Mouse (Mus musculus) heart, embryonic 10.5 days (tissue): ENCODE data around the gene Rnf111. TPM values are rescaled to one million over a fixed set of nuclear protein-coding genes. Genes with fewer than 3 reads are reported as not detected.

Experiments
- DNase-seq: peaks from one replicate; pipeline ENCODE4 v3.0.0-alpha.2; 2017; ENCODE audit warnings: low spot score
- H3K27ac ChIP-seq: fragments of 300-500 bp; sonication (generic); 2 replicates; pipeline ENCODE4 v1.5.1; 2016; ENCODE audit warnings: mild to moderate bottlenecking
- H3K27me3 ChIP-seq: fragments of 300-500 bp; sonication (generic); 2 replicates; pipeline ENCODE4 v1.6.1; 2016; ENCODE audit warnings: mild to moderate bottlenecking; ENCODE audit not compliant: poor library complexity, insufficient read depth, severe bottlenecking
- H3K36me3 ChIP-seq: fragments of 300-500 bp; sonication (generic); 2 replicates; pipeline ENCODE4 v1.6.1; 2016; ENCODE audit warnings: mild to moderate bottlenecking, moderate library complexity
- H3K4me1 ChIP-seq: fragments of 300-500 bp; sonication (generic); 2 replicates; pipeline ENCODE4 v1.6.1; 2016; ENCODE audit warnings: mild to moderate bottlenecking
- H3K4me3 ChIP-seq: fragments of 300-500 bp; sonication (generic); 2 replicates; pipeline ENCODE4 v1.5.1; 2016; ENCODE audit warnings: mild to moderate bottlenecking, moderate library complexity
- H3K9me3 ChIP-seq: fragments of 300-500 bp; sonication (generic); 2 replicates; pipeline ENCODE4 v1.6.1; 2016; ENCODE audit warnings: mild to moderate bottlenecking, moderate library complexity
- WGBS: fragments of 180-500 bp; shearing (Covaris S2); methylation state at CpG from one replicate; pipeline ENCODE4 v1.1.7; 2016; 5-methylcytosine and 5-hydroxymethylcytosine counted together
- microRNA-seq: library from miRNA; unstranded; fragments of <30 nt; microRNA quantifications from one replicate; pipeline ENCODE4, GENCODE M21; 2017
- polyA plus RNA-seq: library from polyadenylated mRNA; unstranded; fragments of >200 nt; fragmentation: Nextera tagmentation; extraction: Ambion mirVana; gene quantifications from 2 replicates; pipeline ENCODE4 v1.2.1, GENCODE M21; 2016

Gene Rnf111
- polyA plus RNA-seq, 1 experiment from 2014 or later, result 31.7 TPM

DNA sequence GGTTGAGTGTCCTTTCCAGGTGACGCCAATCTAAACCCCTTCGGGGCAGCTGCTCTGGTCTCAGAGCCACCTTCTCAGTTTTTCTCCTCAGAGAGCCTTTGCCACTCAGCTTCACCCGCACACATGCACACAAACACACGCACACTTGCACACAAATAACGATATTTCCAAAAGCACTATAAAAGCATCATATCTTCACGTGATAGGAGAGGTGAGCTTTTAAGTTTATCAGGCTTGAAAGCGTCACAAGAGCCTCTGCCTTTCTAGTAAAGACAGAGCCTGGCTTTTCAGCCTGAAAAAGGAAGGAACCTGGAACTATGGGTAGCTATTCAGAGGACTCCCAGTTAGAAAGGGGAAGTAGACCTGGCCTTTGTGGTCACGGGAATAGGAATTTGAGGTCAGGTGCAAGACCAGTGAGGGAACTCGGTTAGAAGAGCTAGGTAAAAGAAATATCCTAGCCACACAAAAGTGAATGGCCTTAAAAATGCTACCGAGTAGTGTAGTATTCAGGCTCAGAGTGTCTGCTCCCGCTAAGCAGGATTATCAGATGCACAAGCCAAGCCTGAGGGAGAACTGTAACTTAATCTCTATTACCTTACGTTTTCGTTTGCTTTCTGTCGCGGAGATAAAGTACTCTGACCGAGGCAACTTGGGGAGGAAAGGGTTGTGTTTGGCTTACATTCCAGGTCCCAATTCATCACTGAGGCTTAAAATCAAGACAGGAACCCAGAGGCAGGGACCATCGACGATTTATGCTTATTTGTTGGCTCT lies 118.4 kb downstream of the Rnf111 start:
- DNase-seq, result no peak
- no peaks in the 10 kb centered on the region for H3K4me1 ChIP-seq
- no peak overlapping the region for H3K4me3 ChIP-seq
- peaks cover 39% of the 10 kb centered on the region for H3K36me3 ChIP-seq
- H3K9me3 ChIP-seq, result no peaks in the 10 kb centered on the region
- H3K27ac ChIP-seq, result no peak overlapping the region
- H3K27me3 ChIP-seq, result no peaks in the 10 kb centered on the region
- 79% methylated on average over 18 of the region's 18 CpGs for WGBS

DNA sequence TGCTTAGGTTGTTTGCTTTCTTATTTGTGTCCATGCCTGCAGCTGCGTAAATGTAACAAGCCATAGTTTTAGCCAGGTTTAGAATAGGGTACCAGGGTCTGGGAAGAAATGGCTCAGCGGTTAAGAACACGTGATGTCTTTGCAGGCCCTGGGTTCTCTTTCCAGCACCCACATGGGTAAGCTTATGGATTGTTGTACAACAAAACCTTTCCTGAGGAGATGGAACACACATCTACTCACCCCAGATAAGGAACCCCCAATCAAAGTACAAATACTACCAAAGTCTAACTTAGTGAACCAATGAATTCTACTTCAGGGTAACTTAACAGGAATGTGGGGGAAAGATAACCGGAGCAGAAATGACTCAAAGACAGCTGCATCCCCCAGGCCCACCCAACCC lies 119.0 kb downstream of the Rnf111 start:
- Histone ChIP-seq H3K9me3 (no peaks in the 10 kb centered on the region), H3K27me3 (no peaks in the 10 kb centered on the region), H3K4me3 (no peak overlapping the region), H3K4me1 (no peaks in the 10 kb centered on the region), H3K27ac (no peak overlapping the region), H3K36me3 (peaks cover 39% of the 10 kb centered on the region)
- DNase-seq, result no peak
- 91% methylated on average over 4 of the region's 4 CpGs for WGBS

DNA sequence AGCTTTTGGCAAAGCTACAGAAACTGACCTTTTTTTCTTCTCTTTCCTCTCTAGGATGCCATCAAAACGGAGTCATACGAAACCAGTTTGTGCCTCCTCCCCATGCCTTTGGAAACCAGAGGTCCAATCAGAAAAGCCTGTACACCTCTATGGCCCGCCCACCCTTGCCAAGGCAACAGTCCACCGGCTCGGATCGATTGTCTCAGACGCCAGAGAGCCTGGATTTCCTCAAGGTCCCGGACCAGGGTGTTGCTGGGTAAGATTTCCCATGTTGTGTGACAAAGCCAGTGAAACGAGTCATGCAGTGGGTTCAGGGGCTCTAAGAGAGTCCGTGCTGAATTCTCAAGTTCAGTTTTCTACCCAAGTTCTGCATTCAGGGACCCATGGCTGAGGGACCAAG lies 119.8 kb downstream of the Rnf111 start:
- DNase-seq, result no peak
- Histone ChIP-seq H3K27me3 (no peaks in the 10 kb centered on the region), H3K27ac (no peak overlapping the region), H3K36me3 (peaks cover 42% of the 10 kb centered on the region), H3K4me1 (no peaks in the 10 kb centered on the region), H3K4me3 (no peak overlapping the region), H3K9me3 (no peaks in the 10 kb centered on the region)
- 77% methylated on average over 10 of the region's 10 CpGs for WGBS

DNA sequence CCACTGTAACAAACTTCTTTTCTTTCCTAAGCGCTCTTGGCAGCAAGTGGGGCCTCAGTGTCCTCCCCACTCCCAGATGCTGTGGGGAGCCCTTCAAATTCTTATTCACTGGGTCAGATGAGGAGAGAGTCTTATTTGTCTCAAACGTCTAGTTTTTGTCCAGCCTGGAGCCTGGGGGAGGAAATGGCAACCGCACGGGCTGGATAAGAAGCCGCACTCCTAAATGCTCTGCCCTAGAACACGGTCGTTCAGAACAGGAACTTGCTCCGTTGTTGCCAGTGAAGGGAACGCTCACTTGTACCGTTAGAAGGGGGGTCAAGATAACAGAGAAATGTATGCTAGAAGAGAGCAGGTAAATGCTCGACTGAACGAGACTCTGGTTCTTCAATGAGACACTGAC lies 121.4 kb downstream of the Rnf111 start:
- Histone ChIP-seq H3K27ac (no peak overlapping the region), H3K4me1 (no peaks in the 10 kb centered on the region), H3K9me3 (no peaks in the 10 kb centered on the region), H3K4me3 (no peak overlapping the region), H3K36me3 (peaks cover 59% of the 10 kb centered on the region), H3K27me3 (no peaks in the 10 kb centered on the region)
- WGBS, result 63% methylated on average over 12 of the region's 12 CpGs
- no peak for DNase-seq

DNA sequence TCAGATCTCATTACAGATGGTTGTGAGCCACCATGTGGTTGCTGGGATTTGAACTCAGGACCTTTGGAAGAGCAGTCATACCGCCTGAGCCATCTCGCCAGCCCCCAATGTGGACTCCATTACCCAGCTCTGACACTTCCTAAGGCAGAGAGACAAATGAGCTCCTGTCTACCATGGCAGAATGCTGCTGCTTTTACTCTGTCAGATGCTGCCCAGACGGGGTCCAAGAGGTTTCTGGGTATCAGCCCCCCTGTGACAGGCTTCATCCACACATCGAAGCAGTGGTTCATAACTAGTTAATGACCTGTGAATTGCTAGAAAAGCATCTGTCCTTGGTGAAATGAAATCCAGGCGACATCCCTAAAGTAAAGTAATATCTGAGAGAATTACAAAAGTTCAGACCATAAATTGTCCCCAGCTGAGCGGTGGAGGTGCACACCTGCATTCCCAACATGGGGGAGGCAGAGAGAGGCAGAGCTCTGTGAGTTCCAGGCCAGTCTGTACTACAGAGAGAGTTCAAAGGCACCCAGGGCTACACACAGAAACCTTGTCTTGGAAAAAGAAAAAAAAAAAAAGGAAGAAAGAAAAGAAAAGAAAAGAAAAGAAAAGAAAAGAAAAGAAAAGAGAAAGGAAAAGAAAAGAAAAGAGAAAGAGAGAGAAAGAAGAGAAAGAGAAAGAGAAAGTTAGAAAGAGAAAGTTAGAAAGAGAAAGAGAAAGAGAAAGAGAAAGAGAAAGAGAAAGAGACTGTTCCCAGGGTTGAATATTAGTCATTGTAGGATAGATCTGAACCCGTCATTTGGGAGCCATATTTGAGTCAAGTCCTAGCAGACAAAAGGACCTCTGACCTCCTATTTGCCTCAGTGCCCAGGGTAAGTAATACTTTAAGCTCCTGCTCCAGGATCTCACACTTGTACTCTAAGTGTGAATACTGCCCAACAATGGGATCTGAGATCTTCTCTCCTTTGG lies 123.7 kb downstream of the Rnf111 start:
- Histone ChIP-seq H3K4me3 (no peak overlapping the region), H3K36me3 (peaks cover 60% of the 10 kb centered on the region), H3K27me3 (no peaks in the 10 kb centered on the region), H3K27ac (no peak overlapping the region), H3K4me1 (no peaks in the 10 kb centered on the region), H3K9me3 (no peaks in the 10 kb centered on the region)
- 91% methylated on average over 7 of the region's 7 CpGs for WGBS
- DNase-seq, result no peak

Small RNA genes within 50 kb of the gene (microRNA-seq; reads per million reads assigned to microRNA genes)
- 6.6 reads per million, percentile 20 among the genes with 10 or more reads in this experiment for gene Mir5626

Other genes with a start within 250 kb of the Rnf111 start
- 175 and 185 TPM in 2 replicates for gene Ccnb2, start 82.2 kb downstream of the Rnf111 start, polyA plus RNA-seq
- gene Sltm, start 39.0 kb upstream of the Rnf111 start, polyA plus RNA-seq, result 37.5 and 55.3 TPM in 2 replicates
- 0.21 and 0.25 TPM in 2 replicates for gene Gm10642, start 152.5 kb upstream of the Rnf111 start, polyA plus RNA-seq
- gene Mindy2, start 153.4 kb upstream of the Rnf111 start, polyA plus RNA-seq, result 6.7 and 9.2 TPM in 2 replicates
- 68.2 and 83.0 TPM in 2 replicates for gene Adam10, start 175.3 kb upstream of the Rnf111 start, polyA plus RNA-seq